Mouse (Mus musculus) small intestine, adult 2 months (tissue): ENCODE measurements around the gene Ccdc33.

ENCODE experiments used
- CTCF ChIP-seq: fragments of 200-500 bp; IDR thresholded peaks from 2 replicates; pipeline ENCODE4 v1.5.1; 2012; ENCODE audit warnings: low read depth, mild to moderate bottlenecking, control low read depth, inconsistent platforms, low read length, moderate library complexity, mixed read lengths; ENCODE audit not compliant: insufficient replicate concordance, insufficient read length; ENCODE audit errors: extremely low read depth
- POLR2A ChIP-seq: fragments of 200-500 bp; IDR thresholded peaks from 2 replicates; pipeline ENCODE4 v1.6.1; 2012; ENCODE audit warnings: low read depth, mild to moderate bottlenecking, control low read depth, inconsistent platforms, low read length, moderate library complexity

GRCm38 (mm10) chr9:58133893-58134884, 15.6 kb upstream of the Ccdc33 start:
- no peak for TF ChIP-seq CTCF
- no peak for TF ChIP-seq POLR2A
